Mouse (Mus musculus) CH12.LX (cell line): Measurements from ENCODE around the gene Fam219a.

Experiments used
- CTCF ChIP-seq, 2 experiments: IDR thresholded peaks in 1 of 2; conservative IDR thresholded peaks in 1 of 2; 2 replicates each; pipeline ENCODE4 v1.5.1; 2011 to 2012; ENCODE audit warnings: low read depth in 2 of 2, low read length in 2 of 2, improper control_type of control experiment in 1 of 2, inconsistent platforms in 1 of 2, mild to moderate bottlenecking in 1 of 2, moderate library complexity in 1 of 2
- E2F4 ChIP-seq: IDR thresholded peaks from 2 replicates; pipeline ENCODE4 v1.6.1; 2011; ENCODE audit warnings: low read depth, low read length, improper control_type of control experiment; ENCODE audit not compliant: insufficient replicate concordance
- EP300 ChIP-seq: IDR thresholded peaks from 2 replicates; pipeline ENCODE4 v1.6.1; 2011; ENCODE audit warnings: low read length, improper control_type of control experiment
- GABPA ChIP-seq: IDR thresholded peaks from 2 replicates; pipeline ENCODE4 v1.6.1; 2012; ENCODE audit warnings: low read depth, low read length, improper control_type of control experiment, inconsistent platforms; ENCODE audit not compliant: insufficient replicate concordance
- IRF4 ChIP-seq: IDR thresholded peaks from 2 replicates; pipeline ENCODE4 v1.6.1; 2014; ENCODE audit warnings: low read depth, mild to moderate bottlenecking, inconsistent platforms, low read length, improper control_type of control experiment
- KAT2A ChIP-seq: IDR thresholded peaks from 2 replicates; pipeline ENCODE4 v1.6.1; 2012; ENCODE audit warnings: low read length, improper control_type of control experiment, inconsistent platforms; ENCODE audit not compliant: insufficient replicate concordance
- MAFK ChIP-seq: IDR thresholded peaks from 2 replicates; pipeline ENCODE4 v1.6.1; 2011; ENCODE audit warnings: low read length, improper control_type of control experiment; ENCODE audit not compliant: insufficient replicate concordance
- MXI1 ChIP-seq: IDR thresholded peaks from 2 replicates; pipeline ENCODE4 v1.6.1; 2011; ENCODE audit warnings: mild to moderate bottlenecking, low read depth, low read length, improper control_type of control experiment
- NRF1 ChIP-seq: IDR thresholded peaks from 2 replicates; pipeline ENCODE4 v1.6.1; 2014; ENCODE audit warnings: low read depth, mild to moderate bottlenecking, inconsistent platforms, low read length, improper control_type of control experiment, moderate library complexity
- POLR2A ChIP-seq: IDR thresholded peaks from 2 replicates; pipeline ENCODE4 v1.6.1; 2011; ENCODE audit warnings: low read depth, mild to moderate bottlenecking, improper control_type of control experiment, low read length
- SMC3 ChIP-seq: IDR thresholded peaks from 2 replicates; pipeline ENCODE4 v1.6.1; 2011; ENCODE audit warnings: low read depth, low read length, improper control_type of control experiment
- TBP ChIP-seq: conservative IDR thresholded peaks from 2 replicates; pipeline ENCODE4 v1.6.1; 2011; ENCODE audit warnings: low read depth, low read length, improper control_type of control experiment
- USF2 ChIP-seq: conservative IDR thresholded peaks from 2 replicates; pipeline ENCODE4 v1.6.1; 2011; ENCODE audit warnings: low read depth, low read length, improper control_type of control experiment

GRCm38 (mm10) chr4:41522136-41522535, 47.2 kb downstream of the Fam219a start:
- no peak for TF ChIP-seq CTCF (conservative IDR thresholded peaks at IDR 0.05 in 1 of 2, IDR thresholded peaks at IDR 0.05 in 1 of 2; ENCODE audit: low read depth in 2 of 2, low read length in 2 of 2)
- TF ChIP-seq POLR2A: no peak
- no peak for TF ChIP-seq EP300
- no peak for TF ChIP-seq E2F4
- TF ChIP-seq USF2: no peak
- TF ChIP-seq GABPA: no peak
- no peak for TF ChIP-seq TBP
- TF ChIP-seq MAFK: no peak
- no peak for TF ChIP-seq IRF4
- no peak for TF ChIP-seq SMC3
- TF ChIP-seq NRF1: no peak
- no peak for TF ChIP-seq KAT2A
- no peak for TF ChIP-seq MXI1
